Mouse (Mus musculus) cerebellum, adult 9-10 months (tissue): ENCODE measurements around the gene Atp6ap2.
"Not testable (repeated sequence)": the region's sequence is repeated elsewhere in the genome, so short reads cannot be mapped to it uniquely, and the experiment has no call there.

ENCODE experiments used
- DNase-seq: peaks from one replicate; pipeline ENCODE4 v3.0.0; 2022

Atp6ap2 gene

GRCm38 (mm10) chrX:12587192-12587957 lies at the start of gene Atp6ap2:
Gene Atp6ap2 (plus strand): TSS chrX:12587801.
- peak; percentile 97 for DNase-seq

GRCm38 (mm10) chrX:12544417-12544816 lies 43.2 kb upstream of the Atp6ap2 start:
- DNase-seq = no peak

GRCm38 (mm10) chrX:12557086-12557485 lies 30.5 kb upstream of the Atp6ap2 start:
- no peak for DNase-seq

- DNase-seq = no peak
Observed at GRCm38 (mm10) chrX:12571407-12571806, 16.2 kb upstream of the Atp6ap2 start.

GRCm38 (mm10) chrX:12577936-12578335 lies 9.7 kb upstream of the Atp6ap2 start:
- no peak for DNase-seq

- no peak for DNase-seq
Observed at GRCm38 (mm10) chrX:12578339-12578868, 9.2 kb upstream of the Atp6ap2 start.

- DNase-seq = no peak
Observed at GRCm38 (mm10) chrX:12583261-12583660, 4.3 kb upstream of the Atp6ap2 start.

- no peak for DNase-seq
Observed at GRCm38 (mm10) chrX:12587958-12588355, 356 bp downstream of the Atp6ap2 start.

- DNase-seq = no peak
Observed at GRCm38 (mm10) chrX:12591401-12591943, 3.9 kb downstream of the Atp6ap2 start.

GRCm38 (mm10) chrX:12592011-12592410 lies 4.4 kb downstream of the Atp6ap2 start:
- DNase-seq = no peak

- DNase-seq = no peak
Observed at GRCm38 (mm10) chrX:12593824-12594223, 6.2 kb downstream of the Atp6ap2 start.

GRCm38 (mm10) chrX:12610541-12610940 lies 22.9 kb downstream of the Atp6ap2 start:
- DNase-seq = not testable (repeated sequence)

- DNase-seq = no peak
Observed at GRCm38 (mm10) chrX:12611211-12611610, 23.6 kb downstream of the Atp6ap2 start.

- not testable (repeated sequence) for DNase-seq
Observed at GRCm38 (mm10) chrX:12612360-12612759, 24.8 kb downstream of the Atp6ap2 start.

GRCm38 (mm10) chrX:12625131-12625530 lies 37.5 kb downstream of the Atp6ap2 start:
- no peak for DNase-seq

GRCm38 (mm10) chrX:12644976-12645375 lies 57.4 kb downstream of the Atp6ap2 start:
- DNase-seq = no peak

- DNase-seq = peak; percentile 73
Observed at GRCm38 (mm10) chrX:12645531-12646304, 58.1 kb downstream of the Atp6ap2 start.

- no peak for DNase-seq
Observed at GRCm38 (mm10) chrX:12651906-12652305, 64.3 kb downstream of the Atp6ap2 start.

- no peak for DNase-seq
Observed at GRCm38 (mm10) chrX:12653879-12654278, 66.3 kb downstream of the Atp6ap2 start.
